Mouse (Mus musculus) liver, embryonic 16.5 days (tissue): Measurements from ENCODE around the gene Anxa4. TPM values are rescaled to one million over a fixed set of nuclear protein-coding genes. Genes with fewer than 3 reads are reported as not detected.
A peak's percentile ranks its signal among the peaks of the same experiment; 100 is the strongest.

Experiments used
- ATAC-seq: fragments of 200-750 bp; cut with Nextera tagmentation; 2 replicates; pipeline ENCODE4 v1.8.0; 2017; ENCODE audit warnings: low read depth, mild to moderate bottlenecking, moderate number of reproducible peaks, moderate library complexity
- H3K27ac ChIP-seq: fragments of 300-500 bp; sonication (generic); 2 replicates; pipeline ENCODE4 v1.5.1; 2014; ENCODE audit warnings: mild to moderate bottlenecking, low read length
- H3K27me3 ChIP-seq: fragments of 300-500 bp; sonication (generic); 2 replicates; pipeline ENCODE4 v1.6.1; 2014; ENCODE audit warnings: low read depth, low read length, mixed read lengths; ENCODE audit not compliant: control insufficient read depth, insufficient read depth
- H3K36me3 ChIP-seq: fragments of 300-500 bp; sonication (generic); 2 replicates; pipeline ENCODE4 v1.6.1; 2014; ENCODE audit warnings: mild to moderate bottlenecking; ENCODE audit not compliant: control insufficient read depth, insufficient read depth
- H3K4me1 ChIP-seq: fragments of 300-500 bp; sonication (generic); 2 replicates; pipeline ENCODE4 v1.6.1; 2014; ENCODE audit warnings: low read depth, low read length, mixed read lengths; ENCODE audit not compliant: control insufficient read depth
- H3K4me2 ChIP-seq: fragments of 300-500 bp; sonication (generic); 2 replicates; pipeline ENCODE4 v1.6.1; 2014; ENCODE audit warnings: low read depth, low read length, mixed read lengths
- H3K4me3 ChIP-seq: fragments of 300-500 bp; sonication (generic); 2 replicates; pipeline ENCODE4 v1.5.1; 2014; ENCODE audit warnings: low read depth, mild to moderate bottlenecking, low read length
- H3K9ac ChIP-seq: fragments of 300-500 bp; sonication (generic); 2 replicates; pipeline ENCODE4 v1.6.1; 2014; ENCODE audit warnings: low read depth, low read length
- H3K9me3 ChIP-seq: fragments of 300-500 bp; sonication (generic); replicated peaks from 2 replicates; pipeline ENCODE4 v1.6.1; 2016; ENCODE audit warnings: low read length; ENCODE audit not compliant: control insufficient read depth
- WGBS: fragments of 180-500 bp; shearing (Covaris S2); extraction: QIAGEN DNeasy Blood & Tissue Kit; methylation state at CpG from one replicate; pipeline ENCODE4 v1.1.7; 2014; ENCODE audit not compliant: insufficient replicate concordance; 5-methylcytosine and 5-hydroxymethylcytosine counted together
- polyA plus RNA-seq: library from polyadenylated mRNA; unstranded; fragments of >200 nt; fragmentation: Nextera tagmentation; extraction: Ambion mirVana; gene quantifications from 2 replicates; pipeline ENCODE4 v1.2.1, GENCODE M21; 2015

Gene Anxa4
- polyA plus RNA-seq, 1 experiment from 2014 or later, result 45.5 TPM

DNA sequence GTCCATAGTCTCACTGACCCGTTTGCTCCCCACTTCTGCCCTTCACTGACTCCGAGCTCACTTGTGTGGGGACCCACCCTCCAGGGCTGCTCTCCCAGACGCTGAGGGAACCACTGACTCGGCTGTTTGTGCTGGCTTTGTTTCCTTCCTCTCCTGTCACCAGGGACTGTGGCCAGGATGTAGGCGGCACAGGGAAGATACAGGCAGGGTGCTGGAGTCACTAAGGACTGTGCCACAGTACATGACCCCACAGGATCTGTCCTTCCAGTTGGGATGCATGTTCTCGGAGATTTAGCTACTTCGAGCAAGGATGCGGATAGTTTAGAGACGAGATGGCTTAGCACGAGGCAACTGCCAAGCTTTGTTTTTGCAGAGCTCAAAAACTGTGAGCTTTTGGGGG, 30.4 kb upstream of the Anxa4 start:
- Histone ChIP-seq H3K4me3 (no peak overlapping the region), H3K27me3 (peaks cover 6% of the 10 kb centered on the region), H3K36me3 (no peaks in the 10 kb centered on the region), H3K9me3 (no peaks in the 10 kb centered on the region), H3K4me2 (no peak overlapping the region), H3K27ac (no peak overlapping the region), H3K4me1 (peaks cover 6% of the 10 kb centered on the region), H3K9ac (no peak overlapping the region)
- whole genome bisulfite sequencing, result 22% methylated on average over 10 of the region's 10 CpGs
- peak; percentile 47 for ATAC-seq

DNA sequence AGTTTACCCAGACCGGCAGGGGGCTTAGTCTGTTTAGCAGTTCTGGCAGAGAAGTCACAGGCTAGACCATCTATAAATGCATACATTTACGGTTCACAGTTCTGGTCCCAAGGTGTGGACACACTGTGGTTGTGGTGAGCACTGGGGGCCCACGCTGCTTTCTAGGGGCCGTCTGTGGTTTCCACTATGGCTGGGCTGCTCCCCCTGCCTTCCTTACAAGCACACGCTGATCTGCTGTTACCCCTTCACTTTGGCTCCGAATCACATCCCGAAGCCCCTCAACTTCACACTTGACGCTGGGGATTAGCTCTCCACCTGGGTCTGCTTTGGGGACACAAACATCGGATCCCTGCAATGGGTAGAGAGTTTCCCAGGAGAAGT, 29.7 kb upstream of the Anxa4 start:
- WGBS, result 22% methylated on average over 9 of the region's 9 CpGs

DNA sequence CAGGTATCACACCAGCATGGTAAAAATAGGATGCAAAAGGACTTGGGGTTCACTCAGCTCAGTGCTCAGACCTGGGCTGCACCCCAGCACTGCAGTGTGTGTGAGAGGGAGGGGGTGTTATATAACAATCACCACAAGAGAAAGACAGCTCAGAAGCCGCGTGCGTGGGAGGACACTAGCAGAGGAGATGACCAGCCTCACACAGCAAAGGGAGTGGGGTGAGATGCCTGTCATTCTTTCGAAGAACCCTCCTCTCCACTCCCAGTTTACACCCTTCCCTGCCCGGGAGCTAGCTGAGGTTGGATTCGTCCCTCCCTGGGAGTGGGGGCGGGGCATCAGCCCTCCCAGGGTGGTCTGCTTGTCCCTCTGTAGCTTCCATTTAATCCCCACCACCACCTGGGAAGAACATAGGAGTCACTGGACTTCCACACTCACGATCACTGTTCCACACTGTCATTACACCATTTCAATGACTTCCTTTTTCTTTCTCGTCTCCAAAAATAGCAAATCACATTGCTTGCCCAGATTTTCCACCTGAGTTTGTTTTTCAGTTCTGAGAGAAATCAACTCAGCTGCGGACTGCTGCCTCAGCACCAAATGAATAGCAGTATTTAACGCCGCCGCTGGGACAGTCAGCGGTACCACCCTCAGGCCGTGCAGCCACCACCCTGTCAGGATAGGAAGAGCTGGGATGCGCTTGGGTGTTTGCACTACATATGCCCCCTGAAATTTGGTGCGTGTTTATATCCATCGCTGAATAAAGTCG, 29.1 kb upstream of the Anxa4 start:
- Histone ChIP-seq H3K4me1 (peaks cover 6% of the 10 kb centered on the region), H3K36me3 (no peaks in the 10 kb centered on the region), H3K27ac (no peak overlapping the region), H3K9me3 (no peaks in the 10 kb centered on the region), H3K9ac (no peak overlapping the region), H3K4me3 (peak overlapping the region; percentile 16; the same call in 1 of the 2 replicates), H3K4me2 (peak overlapping the region; percentile 30), H3K27me3 (peaks cover 6% of the 10 kb centered on the region)
- WGBS, result 7% methylated on average over 19 of the region's 19 CpGs
- no peak for ATAC-seq

More for the DNA sequence above, 29.7 kb upstream of the Anxa4 start:
- H3K36me3 ChIP-seq, result no peaks in the 10 kb centered on the region
- no peak overlapping the region for H3K27ac ChIP-seq
- H3K9me3 ChIP-seq, result no peaks in the 10 kb centered on the region
- H3K4me1 ChIP-seq, result peaks cover 6% of the 10 kb centered on the region
- H3K27me3 ChIP-seq, result peaks cover 6% of the 10 kb centered on the region
- no peak overlapping the region for H3K4me3 ChIP-seq
- no peak overlapping the region for H3K4me2 ChIP-seq
- ATAC-seq, result no peak
- no peak overlapping the region for H3K9ac ChIP-seq

DNA sequence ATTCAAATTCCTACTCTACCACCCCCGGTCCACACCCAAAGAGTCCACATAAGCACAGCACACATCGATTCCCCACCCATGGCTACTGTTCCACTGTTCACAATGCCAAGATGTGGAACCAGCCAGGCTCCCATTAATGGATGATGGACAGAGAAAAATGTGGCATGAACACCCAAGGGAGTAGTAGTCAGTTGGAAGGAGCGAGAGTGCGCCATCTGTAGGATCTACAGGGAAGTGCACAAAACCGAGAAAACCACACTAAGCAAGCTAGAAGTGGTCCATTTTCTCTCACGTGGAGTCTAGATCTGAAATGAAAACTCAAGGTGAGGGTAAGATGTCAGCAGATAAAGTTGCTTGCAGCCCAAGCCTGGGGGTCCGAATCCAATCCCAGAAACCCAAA, 27.3 kb upstream of the Anxa4 start:
- 45% methylated on average over 7 of the region's 7 CpGs for WGBS
- Histone ChIP-seq H3K27me3 (peaks cover 6% of the 10 kb centered on the region), H3K4me3 (no peak overlapping the region), H3K27ac (no peak overlapping the region), H3K36me3 (no peaks in the 10 kb centered on the region), H3K9me3 (no peaks in the 10 kb centered on the region), H3K4me1 (peaks cover 6% of the 10 kb centered on the region), H3K4me2 (no peak overlapping the region), H3K9ac (no peak overlapping the region)
- ATAC-seq, result no peak

DNA sequence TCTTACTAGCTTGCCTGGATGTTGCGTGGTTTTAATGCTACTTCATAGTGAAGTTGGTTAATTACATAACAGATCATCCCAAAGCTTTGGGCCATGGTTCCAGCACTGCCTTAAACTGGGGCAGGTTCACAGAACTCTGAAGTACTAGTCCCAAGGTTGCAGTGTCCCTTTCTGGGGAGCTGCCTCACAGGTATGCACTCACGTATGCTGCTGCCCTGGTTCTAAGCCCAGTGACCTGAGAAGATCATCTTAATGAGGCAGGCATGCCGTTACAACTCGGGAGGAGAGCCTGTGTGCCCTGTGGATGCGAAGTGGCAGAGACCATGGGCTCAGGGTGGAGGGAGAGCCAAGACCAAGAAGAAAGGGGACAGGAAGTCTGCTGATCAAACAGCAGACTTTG, 26.5 kb upstream of the Anxa4 start:
- no peak overlapping the region for H3K4me3 ChIP-seq
- H3K4me2 ChIP-seq, result no peak overlapping the region
- H3K27ac ChIP-seq, result no peak overlapping the region
- no peak overlapping the region for H3K9ac ChIP-seq
- WGBS, result 61% methylated on average over 5 of the region's 5 CpGs
- no peaks in the 10 kb centered on the region for H3K9me3 ChIP-seq
- no peaks in the 10 kb centered on the region for H3K36me3 ChIP-seq
- ATAC-seq, result no peak
- H3K4me1 ChIP-seq, result peaks cover 6% of the 10 kb centered on the region
- peaks cover 6% of the 10 kb centered on the region for H3K27me3 ChIP-seq

DNA sequence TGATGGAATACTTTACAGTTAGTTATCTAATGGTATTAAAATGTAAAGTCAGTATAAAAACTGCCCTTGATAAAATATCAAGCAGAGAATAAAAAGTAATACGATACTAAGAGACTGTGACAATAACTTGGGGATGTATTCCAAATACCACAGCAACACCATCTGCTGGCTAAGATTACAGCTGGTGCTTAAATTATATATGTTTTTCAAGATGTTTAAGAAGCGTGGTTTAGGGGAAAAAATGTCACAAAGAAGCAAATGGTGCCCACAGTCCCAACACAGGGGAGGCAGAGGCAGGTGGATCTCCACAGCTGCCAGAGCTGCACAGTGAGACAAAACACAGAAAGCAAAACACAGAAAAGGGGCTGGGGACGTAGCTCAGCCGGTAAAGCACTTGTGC, 25.5 kb upstream of the Anxa4 start:
- Histone ChIP-seq H3K4me1 (peaks cover 6% of the 10 kb centered on the region), H3K9me3 (no peaks in the 10 kb centered on the region), H3K4me3 (no peak overlapping the region), H3K36me3 (no peaks in the 10 kb centered on the region), H3K4me2 (no peak overlapping the region), H3K27ac (no peak overlapping the region), H3K9ac (no peak overlapping the region), H3K27me3 (peaks cover 6% of the 10 kb centered on the region)
- WGBS, result 63% methylated on average over 4 of the region's 4 CpGs
- no peak for ATAC-seq

DNA sequence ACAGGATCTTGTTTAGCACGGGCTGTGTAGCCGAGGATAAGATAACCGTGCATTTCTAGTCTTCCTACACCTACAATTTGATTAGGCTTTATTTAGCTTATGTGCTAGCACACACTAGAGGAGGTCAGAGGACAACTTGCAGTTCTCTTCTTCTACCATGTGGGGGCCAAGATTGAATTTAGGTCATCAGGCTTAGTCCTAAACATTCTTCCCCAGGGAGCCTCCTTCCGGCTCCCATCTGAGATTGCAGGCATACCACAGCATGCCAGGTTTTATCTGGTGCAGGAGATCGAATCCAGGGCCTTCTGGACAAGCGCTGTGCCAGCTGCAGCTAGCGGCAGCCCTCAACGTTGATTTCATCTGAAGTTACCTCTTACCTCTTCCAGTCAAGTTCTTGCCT, 23.2 kb upstream of the Anxa4 start:
- H3K27ac ChIP-seq, result no peak overlapping the region
- H3K4me1 ChIP-seq, result no peaks in the 10 kb centered on the region
- H3K4me2 ChIP-seq, result no peak overlapping the region
- ATAC-seq, result no peak
- no peaks in the 10 kb centered on the region for H3K27me3 ChIP-seq
- H3K9me3 ChIP-seq, result no peaks in the 10 kb centered on the region
- H3K9ac ChIP-seq, result no peak overlapping the region
- no peaks in the 10 kb centered on the region for H3K36me3 ChIP-seq
- no peak overlapping the region for H3K4me3 ChIP-seq
- 15% methylated on average over 8 of the region's 8 CpGs for WGBS

DNA sequence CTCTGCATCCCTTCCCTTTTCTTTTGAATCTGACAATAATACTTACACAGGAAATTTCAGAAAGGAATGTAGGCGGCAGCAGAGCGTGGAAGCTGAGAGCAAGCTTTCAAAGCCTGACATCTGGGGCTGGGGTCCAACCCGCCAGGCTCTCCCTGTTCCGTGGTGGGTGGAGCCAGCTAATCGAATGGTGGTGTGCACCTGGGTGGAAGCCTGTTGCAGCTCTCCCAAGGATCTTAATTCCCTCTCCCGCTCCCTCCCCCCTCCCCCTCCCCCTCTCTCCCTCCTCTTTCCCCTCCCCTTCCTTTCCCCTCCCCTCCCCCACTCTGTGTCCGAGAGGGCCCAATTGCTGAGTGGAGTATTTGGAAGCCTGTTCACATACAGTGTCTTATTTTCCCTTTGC, 22.1 kb upstream of the Anxa4 start:
- H3K9ac ChIP-seq, result no peak overlapping the region
- no peaks in the 10 kb centered on the region for H3K9me3 ChIP-seq
- no peaks in the 10 kb centered on the region for H3K27me3 ChIP-seq
- H3K4me3 ChIP-seq, result no peak overlapping the region
- ATAC-seq, result no peak
- no peak overlapping the region for H3K27ac ChIP-seq
- H3K4me1 ChIP-seq, result no peaks in the 10 kb centered on the region
- WGBS, result 39% methylated on average over 7 of the region's 7 CpGs
- no peak overlapping the region for H3K4me2 ChIP-seq
- no peaks in the 10 kb centered on the region for H3K36me3 ChIP-seq

DNA sequence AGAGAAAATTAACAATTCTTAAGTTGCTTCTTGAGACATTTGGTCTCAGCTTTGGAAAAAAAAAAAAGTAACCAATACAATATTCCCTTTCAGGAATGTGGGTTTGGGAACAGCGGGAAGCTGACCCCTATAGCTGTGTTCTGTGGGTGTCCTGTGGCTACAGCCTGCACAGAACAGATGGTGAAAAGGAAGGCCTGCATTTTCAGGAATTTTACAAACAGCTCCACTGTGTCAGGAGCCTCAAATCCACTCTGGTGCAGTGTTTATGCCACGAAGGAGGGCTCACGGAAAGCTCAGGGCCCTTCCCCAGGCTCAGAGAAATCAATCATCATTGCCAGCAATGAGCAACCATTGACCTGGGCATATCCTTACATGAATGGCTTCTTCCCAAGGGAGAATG, 21.5 kb upstream of the Anxa4 start:
- H3K4me1 ChIP-seq, result no peaks in the 10 kb centered on the region
- H3K4me2 ChIP-seq, result no peak overlapping the region
- no peak overlapping the region for H3K4me3 ChIP-seq
- no peak for ATAC-seq
- H3K9me3 ChIP-seq, result no peaks in the 10 kb centered on the region
- no peak overlapping the region for H3K9ac ChIP-seq
- WGBS, result 59% methylated on average over 3 of the region's 3 CpGs
- H3K27me3 ChIP-seq, result no peaks in the 10 kb centered on the region
- H3K27ac ChIP-seq, result no peak overlapping the region
- no peaks in the 10 kb centered on the region for H3K36me3 ChIP-seq
